In the genomic region with DNA sequence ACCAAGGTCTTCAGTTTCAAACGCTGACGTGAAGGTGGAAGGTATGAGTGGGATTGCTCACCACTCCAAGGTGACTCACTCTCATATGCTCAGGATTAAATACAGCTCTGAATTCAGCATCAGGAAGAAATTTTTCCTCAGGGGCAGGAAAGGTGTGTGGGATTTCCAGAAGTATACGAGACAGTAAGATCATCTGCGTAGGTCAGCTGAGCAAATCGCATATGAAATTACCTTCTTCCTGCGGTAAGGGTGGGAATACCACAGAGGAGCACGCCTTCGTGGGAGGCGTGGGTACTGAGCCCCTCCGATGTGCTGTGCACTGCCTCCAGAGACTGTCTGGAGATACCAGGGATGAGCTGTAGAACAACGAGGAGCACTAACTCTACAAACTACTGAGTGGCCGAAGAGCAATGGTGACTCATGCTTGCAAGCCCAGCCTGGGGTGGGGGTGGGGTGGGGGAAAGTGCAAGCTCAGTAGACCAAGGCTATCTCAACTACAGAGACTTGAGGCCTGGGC, we compare ENCODE assay signal across 10 mouse cellular contexts. TPM values are rescaled to one million over a fixed set of nuclear protein-coding genes. Genes with fewer than 3 reads are reported as not detected.
A peak's percentile ranks its signal among the peaks of the same experiment; 100 is the strongest.
DNase-seq lines count a peak whose midpoint lies in the region; ATAC-seq and TF ChIP-seq lines count a peak whose summit lies in the region.
"Had no signal": no experiment of that assay in that cellular context is flagged by ENCODE, and none has a peak within 500 bp of the region (broad histone marks: within the 10 kb centered on the region; RNA-seq: fewer than 3 reads in every experiment).

No protein-coding gene starts in this region.

- peak overlapping the region; percentile 44; the same call in 1 of the 2 replicates for H3K9ac ChIP-seq in heart, embryonic 14.5 days (ENCODE audit: low read length)
- H3K9ac ChIP-seq in lung, embryonic 16.5 days (ENCODE audit: low read length): no peak overlapping the region; the same call in 1 of the 2 replicates

- 55% methylated on average over 12 of the region's 12 CpGs for WGBS in heart, embryonic 14.5 days
- WGBS in lung, embryonic 16.5 days: 61% methylated on average over 12 of the region's 12 CpGs
- WGBS in lung, adult 2 months: 73% methylated on average over 12 of the region's 12 CpGs

- H3K4me2 ChIP-seq in heart, embryonic 14.5 days (ENCODE audit: low read length): 0 out of 2 replicates have a peak overlapping the region, but pooled peaks have one; percentile 17
- H3K4me2 ChIP-seq in lung, embryonic 16.5 days (ENCODE audit: low read depth, low read length): no peak overlapping the region

- ATAC-seq in heart, embryonic 14.5 days (ENCODE audit: insufficient number of reproducible peaks, insufficient read depth, low FRiP score, low read depth): no peak
- ATAC-seq in lung, embryonic 16.5 days (ENCODE audit: low read depth): no peak
- no peak for ATAC-seq in erythroblast, adult 5-6 weeks (replicated peaks; ENCODE audit: low FRiP score, poor library complexity, severe bottlenecking)

- peak overlapping the region; percentile 58 to 59; a peak in 3 of 4 replicates for H3K27ac ChIP-seq in heart, embryonic 14.5 days (replicated peaks in 1 of 2; ENCODE audit: control insufficient read depth in 1 of 2, insufficient read depth in 1 of 2, low read depth in 2 of 2, low read length in 2 of 2)
- peak overlapping the region; percentile 49 for H3K27ac ChIP-seq in lung, embryonic 16.5 days (ENCODE audit: low read length)

- no peaks in the 10 kb centered on the region for H3K27me3 ChIP-seq in heart, embryonic 14.5 days (ENCODE audit: control insufficient read depth, insufficient read depth, low read length)
- H3K27me3 ChIP-seq in lung, embryonic 16.5 days (ENCODE audit: control insufficient read depth, insufficient read depth, low read depth, low read length): no peaks in the 10 kb centered on the region

- TF ChIP-seq CTCF in lung, adult 2 months (IDR thresholded peaks at IDR 0.05; ENCODE audit: insufficient read depth, low read length): no peak

- DNase-seq in heart, adult 18-20 months: no peak
- DNase-seq in lung, adult 2 months: no peak
- peak; percentile 72 for DNase-seq in brain, adult 2 months (ENCODE audit: low read depth, low spot score)
- DNase-seq in yolk sac, embryonic 10.5 days (ENCODE audit: low spot score): peak; percentile 81
- DNase-seq: cerebellum, adult 9-10 months; gastrocnemius, postnatal 10 days; kidney, adult 18-20 months had no signal

- H3K9me3 ChIP-seq in heart, embryonic 14.5 days (ENCODE audit: control insufficient read depth, low read length): no peaks in the 10 kb centered on the region
- no peaks in the 10 kb centered on the region for H3K9me3 ChIP-seq in lung, embryonic 16.5 days (ENCODE audit: control insufficient read depth, low read length)

- TF ChIP-seq POLR2A in lung, adult 2 months (IDR thresholded peaks at IDR 0.05; ENCODE audit: borderline replicate concordance, extremely low read depth, low read depth, low read length): no peak

- H3K4me3 ChIP-seq in heart, embryonic 14.5 days (ENCODE audit: control insufficient read depth in 1 of 2, insufficient read depth in 1 of 2, low read depth in 1 of 2, low read length in 2 of 2): no peak overlapping the region
- no peak overlapping the region for H3K4me3 ChIP-seq in lung, embryonic 16.5 days (ENCODE audit: low read length)
- no peak overlapping the region for H3K4me3 ChIP-seq in lung, adult 2 months (replicated peaks; ENCODE audit: extremely low read depth, low read depth, low read length)

- H3K36me3 ChIP-seq in heart, embryonic 14.5 days (ENCODE audit: control insufficient read depth, insufficient read depth, low read length): peaks cover 29% of the 10 kb centered on the region
- peaks cover 2% of the 10 kb centered on the region for H3K36me3 ChIP-seq in lung, embryonic 16.5 days (ENCODE audit: control insufficient read depth, insufficient read depth, low read length)

- H3K4me1 ChIP-seq in heart, embryonic 14.5 days (ENCODE audit: control insufficient read depth in 2 of 2, insufficient read depth in 2 of 2, low read length in 2 of 2): peaks cover 19 to 53% of the 10 kb centered on the region in 2 experiments
- peaks cover 12% of the 10 kb centered on the region for H3K4me1 ChIP-seq in lung, embryonic 16.5 days (replicated peaks; ENCODE audit: control insufficient read depth, insufficient read depth, low read length)
- H3K4me1 ChIP-seq in lung, adult 2 months (ENCODE audit: control insufficient read depth, insufficient read depth, low read length): peaks cover 15% of the 10 kb centered on the region

RNA-seq across cellular contexts. Expression of a gene that starts 22.4 kb away (rescaled TPM):
- 44.4 and 47.6 TPM in 2 replicates for polyA plus RNA-seq in heart, embryonic 14.5 days (2014; fragmentation: Nextera tagmentation; extraction: Ambion mirVana)
- total RNA-seq in heart, adult 18-20 months (2021): 10 to 100 TPM; 30.2 to 35.5 TPM
- 21.5 and 22.4 TPM in 2 replicates for polyA plus RNA-seq in lung, embryonic 16.5 days (2015; fragmentation: Nextera tagmentation; extraction: Ambion mirVana)
- polyA plus RNA-seq in lung, adult 2 months (2012; rRNA removed): 36.2 and 49.5 TPM in 2 replicates
- total RNA-seq in erythroblast, adult 5-6 weeks (2015; ENCODE audit: low replicate concordance): 4.4 and 7.5 TPM in 2 replicates
- 2.0 and 2.5 TPM in 2 replicates for total RNA-seq in erythroblast, adult 5-6 weeks (2017; ENCODE audit: low replicate concordance)

Comparison
In these comparisons a context has a peak if more than half of its experiments do, and no peak if none do; other contexts are left out.
1. DNase-seq: peak in brain, adult 2 months (single experiment) and yolk sac, embryonic 10.5 days (single experiment); none in heart, adult 18-20 months (0 of 2) and lung, adult 2 months (single experiment).